Mouse (Mus musculus) adrenal gland, postnatal 4 days (tissue): ENCODE measurements around the gene Hist1h4f. TPM values are rescaled to one million over a fixed set of nuclear protein-coding genes. Genes with fewer than 3 reads are reported as not detected.
"Not testable (repeated sequence)": the region's sequence is repeated elsewhere in the genome, so short reads cannot be mapped to it uniquely, and the experiment has no call there.

Experiments
- DNase-seq, 2 experiments: peaks; one replicate each; pipeline ENCODE4 v3.0.0; 2021 to 2022; ENCODE audit warnings: low spot score in 2 of 2, mixed read lengths in 2 of 2
- total RNA-seq, 2 experiments: library from RNA; stranded (reverse); gene quantifications; 2 replicates each; pipeline ENCODE4 v1.2.3; 2021

Hist1h4f gene
- total RNA-seq, 2 experiments from 2014 or later: 899 to 983 TPM

- no peak for DNase-seq
Observed at GRCm38 (mm10) chr13:23576351-23576881, 25.0 kb upstream of the Hist1h4f start.

DNA sequence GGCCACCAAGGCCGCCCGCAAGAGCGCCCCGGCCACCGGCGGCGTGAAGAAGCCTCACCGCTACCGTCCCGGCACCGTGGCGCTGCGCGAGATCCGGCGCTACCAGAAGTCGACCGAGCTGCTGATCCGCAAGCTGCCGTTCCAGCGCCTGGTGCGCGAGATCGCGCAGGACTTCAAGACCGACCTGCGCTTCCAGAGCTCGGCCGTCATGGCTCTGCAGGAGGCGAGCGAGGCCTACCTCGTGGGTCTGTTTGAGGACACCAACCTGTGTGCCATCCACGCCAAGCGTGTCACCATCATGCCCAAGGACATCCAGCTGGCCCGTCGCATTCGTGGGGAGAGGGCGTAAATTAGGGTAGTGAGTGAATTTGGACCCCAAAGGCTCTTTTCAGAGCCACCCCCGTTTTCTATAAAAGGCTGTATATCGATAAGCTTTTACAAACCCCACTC is 24.4 kb upstream of the Hist1h4f start:
- not testable (repeated sequence) for DNase-seq

GRCm38 (mm10) chr13:23575271-23575851 is 23.9 kb upstream of the Hist1h4f start, which contains the start of gene Hist1h3d:
Hist1h3d (plus strand) TSS chr13:23575763.
- DNase-seq: no peak

DNA sequence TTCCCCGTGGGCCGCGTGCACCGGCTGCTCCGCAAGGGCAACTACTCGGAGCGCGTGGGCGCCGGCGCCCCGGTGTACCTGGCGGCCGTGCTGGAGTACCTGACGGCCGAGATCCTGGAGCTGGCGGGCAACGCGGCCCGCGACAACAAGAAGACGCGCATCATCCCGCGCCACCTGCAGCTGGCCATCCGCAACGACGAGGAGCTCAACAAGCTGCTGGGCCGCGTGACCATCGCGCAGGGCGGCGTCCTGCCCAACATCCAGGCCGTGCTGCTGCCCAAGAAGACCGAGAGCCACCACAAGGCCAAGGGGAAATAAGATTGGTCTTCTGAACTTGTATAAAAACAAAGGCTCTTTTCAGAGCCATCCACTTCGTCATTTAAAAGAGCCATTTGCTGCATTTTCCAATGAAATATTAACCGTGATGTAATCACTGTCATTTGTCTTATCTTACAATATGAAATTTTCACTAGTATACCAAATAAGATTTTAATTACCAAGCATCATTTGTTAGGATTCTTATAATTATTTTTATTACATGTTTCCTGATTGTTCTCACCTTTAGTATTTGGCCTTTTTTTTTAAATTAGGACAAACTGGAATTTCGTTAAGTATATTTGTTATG is 23.2 kb upstream of the Hist1h4f start:
- DNase-seq: not testable (repeated sequence)

- DNase-seq: peak; percentile 49 to 79
Observed at GRCm38 (mm10) chr13:23573898-23574524, 22.6 kb upstream of the Hist1h4f start, which contains the start of the genes Hist1h2bf and Hist1h2ad. Hist1h2bf (minus strand) TSS chr13:23574196. Hist1h2ad (plus strand) TSS chr13:23574381.

DNA sequence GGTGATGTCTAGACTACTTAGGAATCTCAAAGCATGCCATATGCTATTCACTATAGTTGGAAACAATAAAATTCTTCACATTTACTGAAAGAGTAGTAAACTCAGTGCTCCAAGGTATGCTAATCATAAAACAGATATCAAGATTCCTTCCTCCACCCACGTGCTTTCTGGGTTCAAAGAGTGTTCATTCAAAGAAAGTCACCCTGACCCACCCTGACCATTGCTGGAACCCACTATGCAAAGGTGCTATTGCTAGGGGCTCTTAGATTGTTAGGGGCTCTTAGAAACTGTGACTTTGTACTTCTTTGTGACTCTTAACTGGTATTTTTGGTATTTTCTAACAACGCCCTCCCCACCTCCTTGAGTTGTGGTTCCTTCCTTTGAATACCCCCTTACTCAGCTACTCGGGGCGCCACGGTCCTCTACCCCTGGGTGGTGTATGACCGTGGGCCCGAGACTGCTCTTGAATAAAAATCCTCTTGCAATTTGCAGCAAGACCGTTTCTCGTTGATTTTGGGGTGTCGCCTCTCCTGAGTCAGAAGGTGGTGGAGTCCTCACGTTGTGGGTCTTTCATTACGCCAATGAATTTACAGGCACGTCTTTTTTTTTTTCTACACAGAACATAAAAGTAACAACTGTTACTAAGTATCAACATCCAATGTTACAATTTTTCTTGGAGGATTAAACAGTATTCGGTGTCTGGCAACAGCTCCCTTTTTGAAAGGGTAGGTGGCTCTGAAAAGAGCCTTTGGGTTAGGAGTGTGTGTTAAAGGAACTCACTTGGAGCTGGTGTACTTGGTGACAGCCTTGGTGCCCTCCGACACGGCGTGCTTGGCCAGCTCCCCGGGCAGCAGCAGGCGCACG is 21.8 kb upstream of the Hist1h4f start:
- not testable (repeated sequence) for DNase-seq

DNA sequence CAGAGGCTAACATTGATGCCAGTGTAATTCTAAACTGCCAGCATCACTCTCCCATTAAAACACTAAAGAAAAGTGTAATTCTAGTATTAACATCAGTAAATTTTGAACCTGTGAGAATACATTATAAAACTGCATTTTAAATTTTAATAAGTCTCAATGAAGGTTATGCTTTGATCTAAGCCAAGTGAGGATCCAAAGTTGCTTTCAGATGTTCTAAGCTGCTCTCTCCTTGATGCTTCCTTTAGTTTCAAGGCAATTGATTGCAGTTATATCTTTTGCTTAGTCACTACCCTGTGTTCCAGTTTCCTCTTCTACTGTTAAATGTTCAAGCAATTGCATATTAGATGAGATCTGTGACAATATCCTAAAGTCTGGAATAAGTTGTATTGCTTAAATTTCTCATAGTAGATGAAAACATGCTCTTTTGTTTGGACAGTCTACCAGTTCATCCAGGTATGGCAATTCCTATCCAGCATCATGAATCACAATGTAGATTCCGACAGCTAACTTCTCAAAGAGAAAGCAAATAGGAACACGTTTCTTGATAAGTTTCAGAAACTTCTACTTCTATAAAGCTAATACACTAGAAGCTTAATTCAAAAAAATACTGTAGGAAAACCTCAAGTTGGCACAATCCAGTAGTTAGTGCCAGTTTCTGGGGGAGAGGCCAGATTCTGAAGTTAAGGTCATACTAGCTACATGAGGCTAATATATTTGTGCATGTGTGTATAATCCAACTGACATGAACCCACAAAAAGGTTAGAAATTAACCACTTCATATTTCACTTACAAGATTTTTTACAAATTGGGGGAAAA is 21.0 kb upstream of the Hist1h4f start:
- no peak for DNase-seq

DNA sequence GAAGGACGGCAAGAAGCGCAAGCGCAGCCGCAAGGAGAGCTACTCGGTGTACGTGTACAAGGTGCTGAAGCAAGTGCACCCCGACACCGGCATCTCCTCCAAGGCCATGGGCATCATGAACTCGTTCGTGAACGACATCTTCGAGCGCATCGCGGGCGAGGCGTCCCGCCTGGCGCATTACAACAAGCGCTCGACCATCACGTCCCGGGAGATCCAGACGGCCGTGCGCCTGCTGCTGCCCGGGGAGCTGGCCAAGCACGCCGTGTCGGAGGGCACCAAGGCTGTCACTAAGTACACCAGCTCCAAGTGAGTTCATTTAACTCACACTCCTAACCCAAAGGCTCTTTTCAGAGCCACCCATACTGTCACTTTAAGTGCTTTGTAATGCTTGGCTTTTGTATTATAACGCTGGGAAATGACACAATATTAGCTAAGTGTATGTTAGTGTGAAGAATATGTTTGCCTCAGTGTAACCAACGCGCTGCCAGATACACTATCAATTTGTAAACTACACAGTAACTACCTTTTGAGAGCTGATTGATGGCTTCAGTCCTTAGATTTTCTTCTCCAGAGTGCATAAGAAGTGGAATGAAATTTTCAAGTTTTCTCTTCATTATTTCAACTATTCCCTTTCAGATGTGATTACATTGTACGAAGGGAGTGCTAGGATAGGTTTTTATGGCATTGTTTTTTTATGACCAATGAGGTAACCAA is 20.2 kb upstream of the Hist1h4f start:
- not testable (repeated sequence) for DNase-seq

DNA sequence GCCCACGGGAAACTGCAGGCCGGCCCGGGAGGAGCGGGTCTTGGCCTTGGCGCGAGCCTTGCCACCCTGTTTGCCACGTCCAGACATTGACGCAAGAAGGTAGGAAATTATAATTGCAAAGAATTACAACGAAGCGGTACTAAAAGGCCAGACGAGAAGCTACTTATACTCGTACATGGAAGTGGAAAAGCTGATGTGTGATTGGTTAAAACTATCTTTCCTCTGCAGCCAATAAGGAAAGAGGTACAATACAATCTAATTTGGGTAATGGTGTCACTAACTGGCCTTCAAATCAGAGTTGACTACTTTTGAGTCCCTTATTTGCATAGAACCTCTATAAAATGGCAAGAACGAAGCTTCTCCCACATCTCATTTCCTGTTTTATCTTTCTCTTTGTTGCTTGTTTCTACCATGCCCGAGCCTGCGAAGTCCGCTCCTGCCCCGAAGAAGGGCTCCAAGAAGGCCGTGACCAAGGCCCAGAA is 19.6 kb upstream of the Hist1h4f start, which contains the start of the genes Hist1h2ae and Hist1h2bg:
Hist1h2ae (minus strand) TSS at position 199 of the 482 bp plus-strand sequence.
Hist1h2bg (plus strand) TSS at position 375 of the 482 bp plus-strand sequence.
- DNase-seq: peak in 1 of 2 experiments; percentile 29

- not testable (repeated sequence) for DNase-seq
Observed at GRCm38 (mm10) chr13:23570261-23571021, 19.0 kb upstream of the Hist1h4f start.

DNA sequence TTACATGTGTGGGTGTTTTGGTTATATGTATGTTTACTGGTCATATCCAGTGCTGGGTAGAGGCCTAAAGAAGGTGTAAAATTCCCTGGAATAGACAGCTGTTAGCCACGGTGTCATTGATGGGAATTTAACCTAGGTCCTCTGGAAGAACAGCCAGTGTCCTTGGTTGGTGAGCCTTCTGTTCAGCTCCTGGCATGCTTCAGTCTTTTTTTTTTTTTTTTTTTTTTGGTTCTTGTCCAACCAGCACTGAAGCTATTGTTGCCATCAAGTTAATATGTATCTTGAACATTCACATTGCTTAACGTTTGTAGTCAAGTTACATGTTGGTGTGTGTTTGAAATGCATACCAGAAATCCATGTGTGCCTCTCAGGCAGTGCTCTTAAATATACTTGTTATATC is 13.0 kb upstream of the Hist1h4f start:
- no peak for DNase-seq

DNA sequence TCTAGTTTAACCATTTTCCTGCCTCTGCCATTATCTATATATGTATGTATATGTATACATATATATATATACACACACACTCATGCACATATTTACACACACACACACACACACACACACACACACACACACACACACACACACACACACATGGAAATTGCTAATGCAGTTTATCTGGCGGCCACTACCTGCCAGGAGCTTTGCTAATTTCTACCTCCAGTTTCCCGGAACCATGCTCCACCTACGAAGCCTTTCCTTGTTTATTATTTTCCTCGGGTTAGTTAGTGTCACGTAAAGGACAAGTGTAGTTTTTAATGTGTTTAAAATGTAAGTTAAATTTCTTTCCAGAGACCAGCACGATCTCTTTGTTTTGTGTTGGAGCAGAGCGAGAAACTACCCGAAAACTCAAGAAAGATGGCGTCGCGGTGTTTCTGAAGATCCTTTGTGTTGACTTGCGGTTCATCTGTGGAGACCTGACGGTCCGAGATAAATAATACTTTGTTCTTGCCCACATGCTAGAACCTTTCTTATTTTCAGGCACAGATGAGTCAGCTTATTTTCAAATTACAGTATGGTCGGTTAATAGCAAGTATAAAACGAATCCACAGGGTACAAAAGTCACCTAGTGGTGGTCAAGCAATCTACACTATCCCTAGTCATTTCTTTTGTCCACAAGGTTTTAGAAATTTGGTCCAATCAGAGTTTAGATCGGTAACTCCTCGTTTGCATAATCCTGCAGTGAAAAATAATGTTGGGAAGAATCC is 11.4 kb upstream of the Hist1h4f start:
- no peak for DNase-seq

- DNase-seq: peak; percentile 89 to 90
Observed at GRCm38 (mm10) chr13:23561883-23562659, 10.6 kb upstream of the Hist1h4f start, which contains the start of gene Hist1h3e. Hist1h3e (minus strand) TSS chr13:23562369.

DNA sequence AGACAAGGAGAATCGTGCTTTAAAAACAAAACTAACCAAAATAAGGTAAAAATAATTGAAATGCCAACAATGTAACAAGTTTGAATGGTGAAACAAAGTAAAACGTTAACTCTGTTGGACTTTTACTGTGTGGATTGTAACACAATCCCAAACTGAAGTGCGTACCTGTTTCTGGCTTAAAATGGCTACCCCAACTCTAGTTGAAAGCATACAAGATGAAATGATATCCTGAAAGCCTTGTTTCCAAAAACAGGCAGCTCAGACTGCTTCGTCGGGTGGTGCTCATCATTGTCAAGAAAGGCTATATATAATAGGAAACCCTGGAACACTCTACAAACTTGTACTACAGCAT is 10.1 kb upstream of the Hist1h4f start:
- DNase-seq: not testable (repeated sequence)

- not testable (repeated sequence) for DNase-seq
Observed at GRCm38 (mm10) chr13:23560699-23561098, 9.3 kb upstream of the Hist1h4f start.

GRCm38 (mm10) chr13:23556906-23557305 is 5.5 kb upstream of the Hist1h4f start:
- DNase-seq: no peak
